Mouse (Mus musculus) lung, postnatal 0 days (tissue): ENCODE measurements around the gene Alg12.
"Not testable (repeated sequence)": the region's sequence is repeated elsewhere in the genome, so short reads cannot be mapped to it uniquely, and the experiment has no call there.

Source experiments
- CTCF ChIP-seq: IDR thresholded peaks from 2 replicates; pipeline ENCODE4 v1.5.1; 2016; ENCODE audit warnings: antibody characterized with exemption, mild to moderate bottlenecking
- EP300 ChIP-seq: IDR thresholded peaks from 2 replicates; pipeline ENCODE4 v1.6.1; 2016; ENCODE audit warnings: antibody characterized with exemption, mild to moderate bottlenecking, control low read depth

GRCm38 (mm10) chr15:88766139-88766538, 53.0 kb downstream of the Alg12 start:
- peak; percentile 42 for TF ChIP-seq CTCF
- TF ChIP-seq EP300 = not testable (repeated sequence)
